Mouse (Mus musculus) bone marrow, adult 2 months (tissue): ENCODE data around the gene Gm5134.

Source experiments
- CTCF ChIP-seq: fragments of 200-500 bp; IDR thresholded peaks from 2 replicates; pipeline ENCODE4 v1.5.1; 2011; ENCODE audit warnings: low read length, control low read depth; ENCODE audit not compliant: control insufficient read depth, insufficient read depth
- POLR2A ChIP-seq: fragments of 200-500 bp; IDR thresholded peaks from 2 replicates; pipeline ENCODE4 v1.6.1; 2011; ENCODE audit warnings: low read depth, mild to moderate bottlenecking, control low read depth, low read length, borderline replicate concordance; ENCODE audit not compliant: control insufficient read depth

DNA sequence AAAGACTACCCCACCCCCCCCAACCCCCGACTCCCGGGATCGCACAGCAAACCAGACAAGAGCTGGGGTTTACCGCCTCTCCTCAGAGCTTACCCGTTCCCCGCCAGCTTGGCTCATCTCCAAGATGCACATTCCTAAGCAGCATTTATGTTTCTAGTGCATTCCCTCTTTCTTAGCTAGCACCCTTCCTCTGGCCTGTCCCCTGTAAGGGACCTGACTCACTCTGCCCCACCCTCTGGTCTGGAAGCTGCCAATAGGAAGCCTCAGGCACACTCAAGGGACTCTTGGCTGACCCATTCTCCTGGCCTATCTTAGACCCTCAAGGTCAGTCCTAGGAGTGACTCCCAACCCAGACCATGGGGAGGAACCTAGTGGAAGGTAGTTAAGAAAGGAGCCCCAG is 24.0 kb upstream of the Gm5134 start:
- TF ChIP-seq POLR2A (no peak), CTCF (no peak)
